Mouse (Mus musculus): ENCODE results near the gene Tmc8. TPM values are rescaled to one million over a fixed set of nuclear protein-coding genes. Genes with fewer than 3 reads are reported as not detected.

Tmc8 gene
- total RNA-seq (2021): 1 to 10 TPM; 1.0 TPM
- long read RNA-seq, experiment 1: 0 reads
- long read RNA-seq, experiment 2: 0 reads

DNA sequence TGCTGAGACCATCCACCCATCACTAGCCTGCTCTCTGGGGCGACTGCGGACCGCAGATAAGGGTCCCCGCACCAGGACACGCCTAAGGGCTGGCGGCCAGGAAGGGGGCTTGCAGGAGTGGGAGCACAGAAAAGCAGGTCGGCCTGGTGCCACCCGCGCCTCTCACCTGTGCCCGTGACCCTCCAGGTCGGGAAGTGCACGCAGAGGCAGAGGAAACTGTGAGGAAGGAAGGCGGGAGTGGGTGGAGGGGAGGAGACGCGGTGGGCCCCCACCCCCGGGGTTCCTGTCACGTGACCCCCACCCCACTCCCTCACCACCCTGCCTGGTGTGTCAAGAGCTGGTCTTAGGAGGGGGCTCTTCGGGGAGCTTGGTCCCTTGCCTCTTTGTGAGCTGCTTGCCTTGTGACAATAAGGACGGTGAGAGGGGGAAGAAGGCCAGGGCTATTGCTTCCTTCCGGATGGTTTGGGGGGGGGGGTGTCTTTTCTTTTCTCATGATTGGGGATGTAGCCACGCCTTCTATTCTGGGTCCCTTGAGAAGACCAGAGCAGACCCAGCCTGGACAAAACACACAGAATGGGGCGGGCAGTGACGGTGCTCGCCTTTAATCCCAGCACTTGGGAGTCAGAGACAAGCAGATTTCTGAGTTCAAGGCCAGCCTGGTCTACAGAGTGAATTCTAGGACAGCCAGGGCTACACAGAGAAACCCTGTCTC lies at the start of gene Tmc8, which contains the start of gene Tmc6:
Tmc8 (plus strand) TSS at position 84 of the 712 bp plus-strand sequence.
Tmc6 (minus strand) TSS at position 206 of the 712 bp plus-strand sequence.
- DNase-seq: peak; percentile 54
- intact Hi-C loops (cut with DNase I): no loop called here
- TF ChIP-seq CTCF (IDR thresholded peaks at IDR 0.05): no peak

DNA sequence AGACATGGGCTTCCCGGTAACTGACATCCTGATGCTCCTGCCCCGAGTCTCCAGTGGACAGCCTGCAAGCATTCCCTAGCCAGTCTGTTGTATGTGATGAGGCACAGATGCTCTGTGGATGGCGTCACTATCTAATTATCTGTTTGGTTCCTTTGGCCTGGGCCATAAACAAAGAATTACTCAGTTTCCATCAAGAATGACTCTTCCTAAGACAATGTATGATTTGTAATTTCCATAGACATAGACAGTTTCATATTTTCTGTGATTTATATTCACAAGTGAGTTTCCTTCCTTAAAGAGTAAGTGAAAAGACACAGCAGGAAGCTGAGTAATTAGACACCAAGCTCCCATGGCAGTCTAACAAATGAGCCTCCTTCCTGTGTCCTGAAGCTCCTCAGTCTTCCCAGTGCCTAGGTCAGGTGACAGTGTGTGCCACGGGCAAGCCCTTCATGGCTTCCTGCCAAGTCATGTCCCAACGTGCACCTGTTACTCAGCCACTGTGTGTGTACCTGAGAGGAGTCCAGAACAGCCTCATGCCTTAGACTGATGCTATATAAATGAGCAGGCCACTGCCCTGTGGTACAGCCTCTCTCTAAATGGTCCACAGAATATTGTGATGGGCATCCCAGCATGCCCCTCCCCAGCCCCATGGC lies 45.7 kb upstream of the Tmc8 start:
- no peak for TF ChIP-seq CTCF (IDR thresholded peaks at IDR 0.05)
- DNase-seq: no peak
- Histone ChIP-seq H3K4me3 (no peak overlapping the region), H3K27ac (peak overlapping the region; percentile 53; the same call in 1 of the 2 replicates)
- intact Hi-C loops (cut with DNase I): no loop called here

More for the DNA sequence above, at the start of gene Tmc8, which contains the start of gene Tmc6:
- H3K27ac ChIP-seq: peak within 1 kb of the TSS; percentile 84
- H3K4me3 ChIP-seq: peak within 1 kb of the TSS; percentile 81

DNA sequence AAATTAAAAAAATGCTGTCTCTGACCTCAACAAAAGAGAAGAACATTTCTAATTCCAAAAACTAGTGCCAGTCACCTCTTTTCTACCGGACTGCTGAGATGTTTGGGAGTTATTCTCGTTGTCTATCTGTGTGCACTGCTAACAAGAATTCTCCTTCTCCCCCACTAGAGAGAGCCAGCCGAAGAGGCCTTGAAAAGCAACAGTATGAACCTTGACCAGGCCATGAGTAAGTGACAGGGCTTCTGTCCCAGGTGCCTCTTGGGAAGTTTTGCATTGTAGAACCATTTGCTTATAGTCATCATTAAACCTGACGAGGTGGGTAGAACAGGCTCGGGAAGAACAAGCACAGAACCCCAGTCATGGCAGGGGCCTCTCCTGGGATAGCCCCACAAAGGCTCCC lies 43.8 kb upstream of the Tmc8 start:
- Histone ChIP-seq H3K27ac (no peak overlapping the region), H3K4me3 (no peak overlapping the region)
- TF ChIP-seq CTCF (IDR thresholded peaks at IDR 0.05): no peak
- intact Hi-C loops (cut with DNase I): no loop called here
- no peak for DNase-seq

DNA sequence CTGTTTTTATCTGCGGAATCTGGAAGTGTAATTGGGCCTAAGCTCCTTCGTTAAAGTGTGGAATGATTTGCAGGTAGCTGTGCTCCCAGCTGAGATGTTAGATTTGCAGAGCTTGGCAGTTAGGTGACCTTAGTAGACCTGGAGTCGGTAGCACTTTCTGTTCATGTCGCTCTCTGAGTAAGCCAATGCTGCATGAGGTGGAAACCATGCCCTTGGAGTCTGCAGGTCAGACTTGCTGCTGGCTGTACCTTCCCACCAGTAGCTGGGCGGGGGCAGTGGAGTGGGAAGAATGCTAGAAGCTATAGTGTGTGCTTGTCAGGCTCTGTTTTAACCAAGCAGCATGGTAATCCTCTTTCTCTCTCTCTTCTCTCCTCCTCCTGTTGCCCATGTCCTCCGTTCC lies 40.7 kb upstream of the Tmc8 start:
- 0 out of 2 replicates have a peak, but pooled peaks have one; percentile 1 for TF ChIP-seq CTCF (IDR thresholded peaks at IDR 0.05)
- peak; percentile 62 for DNase-seq
- intact Hi-C loops (cut with DNase I): loop anchor here (5.0 kb wide), 1 partner anchor 46 kb away; no protein-coding TSS in a partner anchor
- H3K27ac ChIP-seq: peak overlapping the region; percentile 58
- H3K4me3 ChIP-seq: no peak overlapping the region

DNA sequence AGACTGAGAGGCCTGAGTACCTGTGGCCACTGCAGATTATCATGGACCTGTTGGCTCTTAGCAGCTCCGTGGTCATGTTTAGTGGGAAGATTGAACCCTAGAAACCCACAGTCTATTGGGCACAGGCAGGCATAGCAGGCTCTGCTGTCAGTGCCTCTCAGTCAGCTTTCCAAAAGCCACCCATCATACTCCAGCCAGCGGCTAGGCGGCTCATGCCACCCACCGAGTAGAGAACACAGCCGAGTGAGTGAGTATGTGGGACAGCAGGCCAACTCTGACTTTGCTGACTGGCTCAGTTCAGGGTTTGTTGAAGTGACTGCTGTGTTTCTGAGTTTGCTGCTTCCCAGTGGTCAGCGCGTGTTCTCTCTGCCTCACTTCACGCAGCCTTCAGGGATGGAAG lies 39.6 kb upstream of the Tmc8 start:
- TF ChIP-seq CTCF (IDR thresholded peaks at IDR 0.05): no peak
- Histone ChIP-seq H3K27ac (peak overlapping the region; percentile 58), H3K4me3 (no peak overlapping the region)
- intact Hi-C loops (cut with DNase I): loop anchor here (5.0 kb wide), 1 partner anchor 45 kb away; no protein-coding TSS in a partner anchor
- no peak for DNase-seq

DNA sequence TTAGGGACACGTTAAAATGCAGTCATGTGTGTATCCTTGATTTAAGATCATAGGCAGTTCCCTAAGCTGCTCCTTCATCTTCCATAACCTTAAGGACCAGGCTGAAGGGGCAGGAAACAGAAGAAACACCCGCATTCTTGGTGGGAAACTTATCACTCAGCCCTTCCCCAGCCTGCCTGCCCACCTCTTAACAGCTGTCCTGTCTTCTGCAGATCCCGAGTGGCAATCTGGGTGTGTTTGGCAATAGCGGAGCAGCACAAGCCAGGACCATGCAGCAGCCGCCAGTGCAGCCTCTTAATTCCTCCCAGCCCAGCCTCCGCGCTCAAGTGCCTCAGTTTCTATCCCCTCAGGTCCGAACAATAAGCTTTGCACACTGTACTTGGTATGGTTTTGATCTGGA lies 39.2 kb upstream of the Tmc8 start:
- TF ChIP-seq CTCF (IDR thresholded peaks at IDR 0.05): no peak
- DNase-seq: no peak
- intact Hi-C loops (cut with DNase I): loop anchor here (5.0 kb wide), 1 partner anchor 45 kb away; no protein-coding TSS in a partner anchor
- no peak overlapping the region for H3K4me3 ChIP-seq
- peak overlapping the region; percentile 58; the same call in 1 of the 2 replicates for H3K27ac ChIP-seq

DNA sequence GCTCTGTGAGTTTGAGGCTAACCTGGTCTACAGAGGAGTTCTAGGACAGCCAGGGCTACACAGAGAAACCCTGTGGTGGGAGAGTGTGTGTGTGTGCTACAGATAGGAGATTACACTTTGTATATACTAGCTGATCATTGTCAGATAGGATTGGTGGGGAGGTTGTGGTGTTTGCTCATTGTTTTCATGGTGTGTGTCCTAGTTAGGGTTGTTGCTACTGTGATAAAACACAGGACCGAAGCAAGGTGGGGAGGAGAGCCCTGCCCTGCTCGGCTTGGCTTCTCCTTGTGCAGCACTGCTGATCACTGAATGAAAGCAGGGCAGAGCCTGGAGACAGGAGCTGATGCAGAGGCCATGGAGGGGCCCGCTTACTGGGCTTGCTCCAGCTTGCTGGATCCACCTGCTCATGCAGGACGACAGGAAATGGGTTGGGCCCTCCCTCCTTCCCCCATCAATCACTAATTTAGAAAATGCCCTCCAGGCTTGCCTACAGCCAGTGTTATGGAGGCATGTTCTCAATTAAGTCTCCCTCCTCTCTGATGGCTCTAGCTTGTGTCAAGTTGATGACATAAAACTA lies 38.3 kb upstream of the Tmc8 start:
- intact Hi-C loops (cut with DNase I): loop anchor here (5.0 kb wide), 1 partner anchor 44 kb away; no protein-coding TSS in a partner anchor
- Histone ChIP-seq H3K27ac (no peak overlapping the region), H3K4me3 (no peak overlapping the region)
- no peak for TF ChIP-seq CTCF (IDR thresholded peaks at IDR 0.05)
- DNase-seq: no peak

DNA sequence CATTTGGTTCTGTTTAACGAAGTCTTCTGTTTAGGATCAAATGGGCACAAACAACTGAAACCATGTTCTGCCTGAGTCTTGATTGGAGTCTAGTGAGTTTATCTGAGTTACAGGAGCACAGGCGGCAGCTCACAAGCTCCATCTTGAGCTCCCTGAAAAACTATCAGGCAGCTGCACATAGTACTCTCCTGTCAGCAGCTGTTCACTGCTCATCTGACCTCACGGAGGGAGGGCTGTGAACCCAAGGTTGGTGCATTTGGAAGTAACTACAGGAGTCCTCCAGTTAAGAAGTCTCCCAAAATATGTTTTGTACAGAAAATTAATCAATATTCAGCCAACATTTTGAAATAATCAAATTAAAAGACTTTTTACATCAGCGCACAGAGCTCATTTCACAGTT lies 33.2 kb upstream of the Tmc8 start:
- DNase-seq: peak; percentile 31
- TF ChIP-seq CTCF (IDR thresholded peaks at IDR 0.05): no peak
- Histone ChIP-seq H3K27ac (peak overlapping the region; percentile 66), H3K4me3 (no peak overlapping the region)
- intact Hi-C loops (cut with DNase I): no loop called here

DNA sequence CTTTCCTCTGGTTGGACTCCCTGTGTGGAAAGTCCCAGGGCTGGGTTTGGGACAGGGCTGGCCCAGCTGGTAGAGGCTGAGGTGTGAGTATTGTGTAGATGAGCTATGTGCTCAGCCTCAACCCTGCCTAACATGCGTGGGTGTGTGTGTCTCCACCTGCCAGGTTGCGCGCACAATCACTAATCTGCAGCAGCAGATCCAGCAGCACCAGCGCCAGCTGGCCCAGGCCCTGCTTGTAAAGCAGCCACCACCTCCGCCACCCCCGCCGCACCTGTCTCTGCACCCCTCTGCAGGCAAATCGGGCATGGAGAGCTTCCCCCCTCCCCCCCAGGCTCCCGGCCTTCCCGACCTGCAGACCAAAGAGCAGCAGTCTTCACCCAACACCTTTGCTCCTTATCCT lies 32.5 kb upstream of the Tmc8 start:
- Histone ChIP-seq H3K27ac (peak overlapping the region; percentile 66), H3K4me3 (no peak overlapping the region)
- intact Hi-C loops (cut with DNase I): no loop called here
- peak; percentile 79 for DNase-seq
- TF ChIP-seq CTCF (IDR thresholded peaks at IDR 0.05): no peak

DNA sequence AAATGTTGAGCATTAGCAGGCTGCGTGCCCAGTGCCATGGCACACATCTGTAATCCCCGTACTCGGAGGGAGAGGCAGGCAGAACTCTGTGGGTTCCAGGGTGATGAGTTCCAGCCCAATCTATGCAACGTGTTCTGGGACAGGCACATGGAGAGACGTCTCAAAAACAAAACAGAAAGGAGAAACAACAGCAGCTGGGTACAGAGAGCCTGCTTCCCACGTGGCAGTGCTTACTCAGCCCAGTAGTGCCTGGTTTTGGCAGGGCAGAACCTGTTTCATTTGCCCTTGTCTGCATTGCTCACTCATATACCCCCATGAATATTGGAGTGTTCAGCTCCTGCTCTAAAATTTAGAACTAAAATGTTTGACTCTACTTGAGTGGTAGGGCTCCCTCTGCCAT lies 30.3 kb upstream of the Tmc8 start:
- H3K27ac ChIP-seq: no peak overlapping the region
- intact Hi-C loops (cut with DNase I): no loop called here
- no peak for DNase-seq
- no peak overlapping the region for H3K4me3 ChIP-seq
- no peak for TF ChIP-seq CTCF (IDR thresholded peaks at IDR 0.05)

DNA sequence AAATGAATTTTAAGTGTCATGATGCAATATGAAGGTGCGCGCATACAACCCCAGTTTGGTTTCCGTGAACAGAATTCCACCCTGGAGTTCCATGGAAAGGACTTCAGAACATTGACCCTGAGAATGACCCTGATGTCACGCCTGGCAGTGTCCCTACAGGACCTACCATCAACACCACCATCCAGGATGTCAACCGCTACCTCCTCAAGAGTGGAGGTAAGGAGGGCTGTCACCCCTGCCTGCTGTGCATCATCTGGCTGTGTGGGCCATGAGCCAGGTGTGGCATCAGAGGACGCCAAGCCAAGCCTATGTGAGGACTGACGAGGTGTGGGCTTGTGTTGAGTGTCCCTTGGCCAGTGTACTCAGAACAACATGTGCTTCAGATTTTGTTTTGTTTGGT lies 26.0 kb upstream of the Tmc8 start:
- intact Hi-C loops (cut with DNase I): no loop called here
- TF ChIP-seq CTCF (IDR thresholded peaks at IDR 0.05): no peak
- no peak for DNase-seq
- Histone ChIP-seq H3K27ac (no peak overlapping the region), H3K4me3 (no peak overlapping the region)

DNA sequence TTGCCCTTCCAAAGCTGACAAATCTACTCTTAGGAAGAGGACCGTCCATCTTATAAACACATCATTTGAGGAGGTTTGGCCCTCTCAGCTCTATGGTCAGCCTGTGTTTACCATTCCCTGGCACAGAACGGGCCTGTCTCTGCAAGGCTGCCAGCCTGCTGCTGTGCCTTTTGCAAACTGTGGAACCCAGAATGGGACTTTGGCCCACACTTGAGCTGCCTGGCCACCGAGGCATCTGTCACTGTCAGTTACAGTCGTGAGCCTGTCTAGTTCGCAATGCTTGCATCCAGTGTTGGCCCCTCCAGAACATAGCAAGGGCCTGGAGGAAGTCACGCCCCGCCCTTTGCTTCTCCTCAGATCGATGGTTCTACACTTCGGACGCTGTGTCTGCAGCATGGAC lies 22.6 kb upstream of the Tmc8 start:
- H3K27ac ChIP-seq: peak overlapping the region; percentile 71
- intact Hi-C loops (cut with DNase I): no loop called here
- peak; percentile 79 for DNase-seq
- H3K4me3 ChIP-seq: no peak overlapping the region
- no peak for TF ChIP-seq CTCF (IDR thresholded peaks at IDR 0.05)
